Mouse (Mus musculus): ENCODE measurements around the gene Wdr45b. TPM values are rescaled to one million over a fixed set of nuclear protein-coding genes. Genes with fewer than 3 reads are reported as not detected.

Wdr45b gene
- total RNA-seq, 1 experiment, result 71.8 TPM

DNA sequence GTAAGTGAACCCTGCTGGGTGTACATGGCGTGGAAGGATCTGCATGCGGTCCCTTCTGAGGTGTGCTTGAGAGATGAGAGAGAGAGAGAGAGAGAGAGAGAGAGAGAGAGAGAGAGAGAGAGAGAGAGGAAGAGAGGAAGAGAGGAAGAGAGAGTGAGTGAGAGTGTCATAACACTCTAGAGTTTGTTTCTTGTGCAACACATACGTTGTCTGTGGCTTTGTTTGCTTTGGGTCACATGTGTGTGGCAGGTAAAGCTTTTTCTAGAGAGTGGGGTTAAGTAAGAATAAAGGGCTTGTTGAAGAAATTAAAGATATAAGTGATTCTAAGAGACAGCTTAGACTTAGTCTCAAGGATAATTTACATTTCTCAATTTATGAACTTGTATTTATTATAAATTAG, 76.2 kb downstream of the Wdr45b start:
- Histone ChIP-seq H3K4me1 (ENCODE audit: control insufficient read depth in 2 of 2, insufficient read depth in 2 of 2, low read length in 2 of 2, poor library complexity in 1 of 2) (no peaks in the 10 kb centered on the region), H3K27ac (ENCODE audit: insufficient read depth, low read depth, low read length, poor library complexity, severe bottlenecking) (no peak overlapping the region), H3K9ac (ENCODE audit: insufficient read depth, low read depth, low read length, poor library complexity, severe bottlenecking) (no peak overlapping the region), H3K9me3 (ENCODE audit: control insufficient read depth, insufficient read depth, low read depth, low read length) (no peaks in the 10 kb centered on the region), H3K36me3 (ENCODE audit: control insufficient read depth, insufficient read depth, low read length, poor library complexity, severe bottlenecking) (peaks cover 14% of the 10 kb centered on the region; the same call in 1 of the 2 replicates), H3K4me3 (ENCODE audit: insufficient read depth in 1 of 2, low read depth in 1 of 2, low read length in 2 of 2, poor library complexity in 1 of 2, severe bottlenecking in 1 of 2) (no peak overlapping the region)
- in situ Hi-C loops (cut with MboI; ENCODE audit: low sequenced_read_pairs in 2 of 2, unreplicated experiment in 2 of 2), result no loop called here
- DNase-seq (ENCODE audit: low read depth, low spot score), result no peak
- TF ChIP-seq HCFC1 (IDR thresholded peaks at IDR 0.05; ENCODE audit: borderline replicate concordance, insufficient read depth, low read length) (no peak), ZNF384 (IDR thresholded peaks at IDR 0.05; ENCODE audit: low read depth, low read length) (no peak), CHD2 (IDR thresholded peaks at IDR 0.05; ENCODE audit: low read depth, low read length) (no peak)

DNA sequence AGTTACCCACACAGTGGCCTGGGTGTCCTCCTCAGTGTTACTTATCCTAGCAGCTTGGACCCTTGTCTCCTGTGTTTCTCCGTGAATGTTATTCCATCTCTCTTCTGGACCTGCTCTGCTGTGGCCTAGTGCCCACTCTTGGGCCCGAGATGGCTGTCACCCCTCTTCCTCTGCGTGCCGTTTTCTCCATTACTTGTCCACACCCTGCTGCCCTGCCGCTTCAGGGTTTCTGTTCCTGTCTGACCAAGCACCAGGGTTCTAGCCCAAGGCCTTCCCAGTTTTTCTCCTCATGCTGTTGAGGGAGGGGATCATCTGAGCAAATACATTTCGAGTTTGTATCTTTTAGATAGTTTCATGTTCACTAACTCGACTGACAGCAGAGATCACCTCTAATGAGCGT, 76.7 kb downstream of the Wdr45b start:
- H3K4me1 ChIP-seq (ENCODE audit: control insufficient read depth in 2 of 2, insufficient read depth in 2 of 2, low read length in 2 of 2, poor library complexity in 1 of 2), result no peaks in the 10 kb centered on the region
- H3K9me3 ChIP-seq (ENCODE audit: control insufficient read depth, insufficient read depth, low read depth, low read length), result no peaks in the 10 kb centered on the region
- no peak overlapping the region for H3K4me3 ChIP-seq (ENCODE audit: insufficient read depth in 1 of 2, low read depth in 1 of 2, low read length in 2 of 2, poor library complexity in 1 of 2, severe bottlenecking in 1 of 2)
- no peak overlapping the region for H3K27ac ChIP-seq (ENCODE audit: insufficient read depth, low read depth, low read length, poor library complexity, severe bottlenecking)
- in situ Hi-C loops (cut with MboI; ENCODE audit: low sequenced_read_pairs in 2 of 2, unreplicated experiment in 2 of 2), result no loop called here
- DNase-seq (ENCODE audit: low read depth, low spot score), result no peak
- H3K9ac ChIP-seq (ENCODE audit: insufficient read depth, low read depth, low read length, poor library complexity, severe bottlenecking), result no peak overlapping the region
- no peak for TF ChIP-seq ZNF384 (IDR thresholded peaks at IDR 0.05; ENCODE audit: low read depth, low read length)
- TF ChIP-seq ZC3H11A (IDR thresholded peaks at IDR 0.05; ENCODE audit: borderline replicate concordance, low read depth, low read length), result no peak
- no peak for TF ChIP-seq CHD2 (IDR thresholded peaks at IDR 0.05; ENCODE audit: low read depth, low read length)
- TF ChIP-seq HCFC1 (IDR thresholded peaks at IDR 0.05; ENCODE audit: borderline replicate concordance, insufficient read depth, low read length), result no peak
- TF ChIP-seq MAFK (IDR thresholded peaks at IDR 0.05; ENCODE audit: insufficient read depth, low read depth, low read length), result no peak
- H3K36me3 ChIP-seq (ENCODE audit: control insufficient read depth, insufficient read depth, low read length, poor library complexity, severe bottlenecking), result peaks cover 12% of the 10 kb centered on the region; the same call in 1 of the 2 replicates

Other genes with a start within 250 kb of the Wdr45b start
- gene Tex19.2, start 235.8 kb downstream of the Wdr45b start, total RNA-seq (2012; rRNA removed), result 2.9 and 6.5 TPM in 2 replicates
- gene Tex19.1, start 208.3 kb downstream of the Wdr45b start, total RNA-seq (2012; rRNA removed), result 96.7 and 193 TPM in 2 replicates
- 0.26 and 0.80 TPM in 2 replicates for gene Uts2r, start 194.2 kb downstream of the Wdr45b start, total RNA-seq (2012; rRNA removed)
- 13.3 and 15.5 TPM in 2 replicates for gene Hexdc, start 150.0 kb downstream of the Wdr45b start, total RNA-seq (2012; rRNA removed)
- gene Ogfod3, start 149.7 kb downstream of the Wdr45b start, total RNA-seq (2012; rRNA removed), result 16.3 and 23.2 TPM in 2 replicates
- 20.8 and 29.3 TPM in 2 replicates for gene Cybc1, start 125.1 kb downstream of the Wdr45b start, total RNA-seq (2012; rRNA removed)
- gene Narf, start 117.2 kb downstream of the Wdr45b start, total RNA-seq (2012; rRNA removed), result 10.9 and 11.7 TPM in 2 replicates
- gene Foxk2, start 94.5 kb downstream of the Wdr45b start, total RNA-seq (2012; rRNA removed), result 19.1 and 23.2 TPM in 2 replicates
- gene Rab40b, start 33.8 kb upstream of the Wdr45b start, total RNA-seq (2012; rRNA removed), result not detected in 2 replicates
- 6.2 and 9.9 TPM in 2 replicates for gene Fn3krp, start 67.0 kb upstream of the Wdr45b start, total RNA-seq (2012; rRNA removed)
- gene Fn3k, start 80.5 kb upstream of the Wdr45b start, total RNA-seq (2012; rRNA removed), result 0.16 and 0.18 TPM in 2 replicates
- gene Tbcd, start 97.5 kb upstream of the Wdr45b start, total RNA-seq (2012; rRNA removed), result 68.6 and 70.6 TPM in 2 replicates
- 1.5 and 2.2 TPM in 2 replicates for gene Zfp750, start 164.9 kb upstream of the Wdr45b start, total RNA-seq (2012; rRNA removed)